Mouse (Mus musculus): ENCODE measurements at regions not wholly inside any gene's neighbourhood (a gene's known extent, or its start where the extent isn't known, plus 50 kb on each side); places are given as distances from the start of the nearest gene placed in this dataset.

DNA sequence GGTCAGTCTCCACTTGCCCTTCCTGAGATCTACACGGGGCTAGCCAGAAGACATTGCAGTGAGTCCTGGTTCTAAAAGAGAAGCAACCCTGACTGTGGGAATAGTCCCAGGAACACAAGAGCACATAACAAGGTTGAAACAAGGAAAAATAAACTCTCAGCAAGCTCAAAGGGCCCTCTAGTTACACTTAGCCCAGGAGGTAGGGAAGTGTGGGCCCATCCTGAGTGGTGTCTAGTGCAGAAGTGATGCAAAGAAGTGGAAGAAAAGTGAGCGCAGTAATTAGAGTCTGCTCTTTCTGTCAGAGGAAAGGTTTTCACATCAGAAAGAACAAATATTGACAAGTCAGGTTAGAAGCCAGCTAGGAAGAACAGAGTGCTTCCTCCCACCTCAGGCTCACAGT is 53.4 kb upstream of the Pkdcc start:
- WGBS, result 44% methylated on average over 2 of the region's 2 CpGs
- no peak for DNase-seq (ENCODE audit: low read depth, low spot score)

DNA sequence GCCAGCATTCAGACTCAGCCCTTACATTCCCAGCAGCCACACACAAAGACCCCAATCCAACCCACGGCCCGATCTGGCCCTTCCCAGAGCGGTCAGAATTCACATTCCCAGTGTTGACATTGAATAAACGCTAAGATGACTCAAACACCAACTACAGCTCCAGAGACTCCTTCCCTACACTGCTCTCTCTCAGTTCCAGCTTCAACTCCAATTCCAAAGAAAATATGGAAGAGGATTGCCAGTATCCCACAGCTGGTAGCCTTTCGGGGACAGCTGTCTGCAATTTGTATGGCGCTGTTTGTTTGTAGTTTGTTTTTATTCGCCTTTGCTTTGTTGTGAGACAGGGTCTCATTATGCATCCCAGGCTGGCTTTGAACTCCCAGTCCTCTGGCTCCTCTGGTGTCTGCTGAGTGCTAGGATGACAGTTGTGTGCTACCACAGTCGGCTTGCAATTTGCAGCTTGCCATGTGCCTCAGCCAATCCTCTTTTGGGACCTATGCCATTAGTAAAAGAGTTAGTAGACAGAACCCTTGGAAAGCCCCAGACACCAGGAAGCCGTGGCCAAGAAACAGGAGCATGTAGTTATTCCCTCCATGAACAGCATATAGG is 51.0 kb upstream of the Pkdcc start:
- 71% methylated on average over 9 of the region's 9 CpGs for WGBS
- DNase-seq (ENCODE audit: low read depth, low spot score), result no peak

DNA sequence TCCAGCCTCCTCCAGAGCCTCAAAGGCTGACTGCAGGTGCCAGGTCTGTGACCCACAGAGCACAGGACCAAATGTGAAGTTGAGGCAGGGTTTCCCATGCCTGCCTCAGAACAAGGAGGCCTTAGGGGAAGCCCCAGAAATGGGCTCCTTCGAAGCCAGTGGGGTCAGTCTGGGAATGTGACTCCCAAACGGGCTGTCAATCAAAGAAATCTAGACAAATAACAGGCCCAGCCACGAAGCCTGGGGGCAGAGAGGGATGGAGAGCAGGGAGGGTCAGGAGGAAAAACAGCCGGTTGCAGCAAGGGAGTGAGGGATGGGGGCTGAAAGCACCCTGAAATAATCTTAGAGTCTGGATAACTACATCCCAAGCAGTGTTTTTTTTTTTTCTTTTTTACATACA is 50.4 kb upstream of the Pkdcc start:
- WGBS, result 74% methylated on average over 4 of the region's 4 CpGs
- no peak for DNase-seq (ENCODE audit: low read depth, low spot score)

DNA sequence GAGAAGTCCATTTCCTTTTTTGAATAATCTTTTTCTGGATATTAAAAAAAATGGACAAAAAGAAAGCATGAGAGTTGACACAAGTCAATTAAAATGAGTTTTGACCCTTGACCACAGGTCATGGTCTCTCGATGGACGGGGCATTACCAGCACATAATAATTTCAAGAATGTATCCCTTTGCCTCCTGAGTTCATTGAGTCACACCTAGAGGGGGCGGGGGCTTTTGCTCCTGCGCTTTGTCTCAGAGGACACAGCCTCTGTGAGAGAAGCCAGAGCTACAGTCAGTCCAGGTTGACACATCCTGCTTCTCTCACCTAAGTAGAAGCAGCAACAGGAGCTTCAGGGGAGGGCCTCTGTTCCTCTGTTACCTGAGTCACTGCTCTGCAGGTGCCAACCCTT is 50.0 kb upstream of the Pkdcc start:
- DNase-seq (ENCODE audit: low read depth, low spot score), result no peak
- WGBS, result 81% methylated on average over 4 of the region's 4 CpGs
